Mouse (Mus musculus): ENCODE data around the gene Vwf.

DNA sequence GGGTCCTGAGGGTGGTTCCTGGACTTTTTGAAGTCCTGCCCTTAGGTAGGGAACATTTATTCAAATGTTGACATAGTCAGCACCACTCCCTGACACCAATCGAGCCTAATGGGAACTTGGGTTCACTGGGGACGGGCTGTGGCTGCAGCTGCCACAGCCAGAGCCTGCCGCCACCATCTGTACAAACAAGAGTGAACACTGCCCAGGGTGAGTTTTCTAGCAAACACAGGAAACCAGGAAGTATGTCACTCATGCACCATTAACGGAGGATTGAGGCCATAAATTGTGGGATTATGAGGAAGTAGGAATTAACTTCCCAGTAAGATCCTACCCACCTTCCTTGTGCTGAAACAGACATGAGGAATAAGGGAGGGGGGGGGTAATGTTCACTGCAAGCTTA, 93.9 kb downstream of the Vwf start:
- TF ChIP-seq POLR2A (IDR thresholded peaks at IDR 0.05; ENCODE audit: insufficient read length, low read depth) (no peak), USF1 (IDR thresholded peaks at IDR 0.05; ENCODE audit: low read depth) (no peak), POLR2AphosphoS2 (IDR thresholded peaks at IDR 0.05; ENCODE audit: insufficient read length, low read depth) (no peak), TCF12 (IDR thresholded peaks at IDR 0.05; ENCODE audit: insufficient read depth, poor library complexity, severe bottlenecking) (no peak), E2F4 (IDR thresholded peaks at IDR 0.05; ENCODE audit: insufficient read depth) (no peak), MAX (IDR thresholded peaks at IDR 0.05; ENCODE audit: low read depth) (no peak)

All from myocyte (in vitro differentiated cells).